Mouse (Mus musculus) cerebellum, adult 9-11 months (tissue): ENCODE data around the gene Eri2.

Source experiments
- DNase-seq: peaks from one replicate; pipeline ENCODE4 v3.0.0; 2022

Gene Eri2

GRCm38 (mm10) chr7:119793586-119794250, at the start of gene Eri2, which contains the start of gene Rexo5:
TSS of gene Eri2 (minus strand) at chr7:119794058.
TSS of gene Rexo5 (plus strand) at chr7:119794006.
- DNase-seq: peak; percentile 56

- no peak for DNase-seq
These were observed 48.1 kb upstream of the Eri2 start for GRCm38 (mm10) chr7:119841820-119842449.

GRCm38 (mm10) chr7:119835996-119836777, 42.3 kb upstream of the Eri2 start:
- no peak for DNase-seq

GRCm38 (mm10) chr7:119835371-119835770, 41.5 kb upstream of the Eri2 start:
- no peak for DNase-seq

GRCm38 (mm10) chr7:119808723-119809122, 14.9 kb upstream of the Eri2 start:
- DNase-seq: no peak

DNA sequence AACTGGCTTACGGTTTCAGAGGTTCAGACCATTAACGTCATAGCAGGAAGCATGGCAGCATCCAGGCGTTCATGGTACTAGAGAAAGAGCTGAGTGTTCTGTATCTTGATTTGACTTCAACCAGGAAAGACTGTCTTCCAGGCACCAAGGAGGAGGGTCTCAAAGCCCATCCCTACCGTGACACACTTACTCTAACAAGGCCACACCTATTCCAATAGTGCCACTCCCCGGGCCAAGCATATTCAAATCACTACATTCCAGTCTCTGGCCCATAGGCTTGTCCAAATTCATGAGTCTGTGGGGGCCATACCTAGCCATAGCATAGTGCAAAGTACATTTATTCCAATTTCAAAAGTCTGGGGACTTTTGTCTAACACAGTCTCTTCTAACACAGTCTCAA, 13.5 kb upstream of the Eri2 start:
- DNase-seq: no peak

GRCm38 (mm10) chr7:119800991-119801390, 7.1 kb upstream of the Eri2 start:
- DNase-seq: no peak

DNA sequence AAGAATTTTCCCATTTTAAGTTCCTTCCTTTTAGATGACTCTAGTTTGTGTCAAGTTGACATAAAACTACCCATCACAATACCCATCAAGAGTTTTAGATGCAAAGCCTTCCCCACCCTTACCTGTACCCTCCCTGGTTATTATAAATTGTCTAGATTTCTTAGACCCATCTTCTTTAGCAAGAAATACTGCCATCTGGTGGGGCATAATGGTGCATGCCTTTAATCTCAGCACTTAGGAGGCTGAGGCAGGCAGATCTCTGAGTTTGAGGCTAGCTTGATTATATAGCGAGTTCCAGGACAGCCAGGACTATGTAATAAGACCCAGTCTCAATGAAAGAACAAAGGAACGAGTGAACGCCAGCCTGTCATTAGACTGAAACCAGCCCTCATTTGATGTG, 6.6 kb upstream of the Eri2 start:
- no peak for DNase-seq

GRCm38 (mm10) chr7:119795311-119795710, 1.5 kb upstream of the Eri2 start:
- no peak for DNase-seq

GRCm38 (mm10) chr7:119794251-119794638, 387 bp upstream of the Eri2 start:
- no peak for DNase-seq

DNA sequence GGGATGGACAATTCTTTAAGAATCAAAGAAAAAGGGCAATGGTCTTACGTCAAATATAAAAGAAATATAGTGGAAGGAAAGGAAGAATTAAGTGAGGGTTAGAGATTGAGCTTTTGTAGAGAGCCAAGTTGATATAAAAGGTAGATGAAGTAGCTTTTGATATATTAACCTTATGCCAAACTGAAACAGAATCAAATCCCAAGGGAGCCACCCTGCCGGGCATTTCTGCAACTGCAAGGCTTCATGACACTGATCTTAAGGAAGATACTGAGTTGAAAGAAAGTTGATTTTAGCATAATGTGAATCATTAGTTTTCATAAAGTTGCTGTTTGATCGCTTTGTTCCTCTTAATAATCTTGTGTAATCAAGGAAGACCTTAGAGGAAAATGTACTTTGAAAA, 4.8 kb downstream of the Eri2 start:
- DNase-seq: no peak

GRCm38 (mm10) chr7:119784908-119785307, 8.9 kb downstream of the Eri2 start:
- DNase-seq: no peak

- no peak for DNase-seq
These were observed 10.4 kb downstream of the Eri2 start for GRCm38 (mm10) chr7:119783453-119783852.

DNA sequence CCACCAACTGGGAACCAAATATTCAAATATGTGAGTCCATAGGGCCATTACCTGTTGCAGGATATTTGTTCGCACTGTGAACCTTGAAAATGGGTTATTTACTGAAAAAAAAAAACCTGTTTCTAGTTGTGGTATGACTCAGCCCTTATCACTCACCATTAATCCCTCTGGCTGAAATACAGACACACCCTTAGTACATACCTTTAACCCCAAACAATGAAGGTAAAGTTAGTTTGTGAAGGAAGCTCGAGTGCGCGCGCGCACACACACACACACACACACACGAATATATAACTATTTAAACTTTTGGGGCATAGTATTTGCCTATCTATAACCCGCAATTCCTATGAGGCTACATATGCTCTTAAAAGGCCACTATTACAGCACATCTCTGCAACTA, 24.0 kb downstream of the Eri2 start:
- DNase-seq: no peak

DNA sequence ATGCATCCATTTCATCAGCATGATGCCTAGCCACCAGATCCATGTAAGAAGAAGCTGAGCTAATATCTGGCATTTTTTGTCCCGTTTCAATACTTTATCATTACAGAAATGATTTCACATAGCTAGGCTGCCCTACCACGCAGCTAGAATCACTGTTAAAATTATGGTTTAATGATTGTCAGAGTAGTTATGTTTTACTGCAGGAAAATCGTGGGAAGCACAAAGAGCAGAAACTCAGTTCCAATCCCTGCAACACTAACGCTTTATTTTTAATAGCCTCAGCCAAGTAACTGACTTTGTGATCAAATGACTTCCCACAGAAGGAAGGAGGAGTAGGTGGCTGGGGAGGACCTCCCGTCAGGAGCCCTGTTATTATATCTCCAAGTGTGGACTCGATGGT, 26.9 kb downstream of the Eri2 start:
- DNase-seq: no peak

- DNase-seq: no peak
These were observed 29.5 kb downstream of the Eri2 start for GRCm38 (mm10) chr7:119764377-119764776.

DNA sequence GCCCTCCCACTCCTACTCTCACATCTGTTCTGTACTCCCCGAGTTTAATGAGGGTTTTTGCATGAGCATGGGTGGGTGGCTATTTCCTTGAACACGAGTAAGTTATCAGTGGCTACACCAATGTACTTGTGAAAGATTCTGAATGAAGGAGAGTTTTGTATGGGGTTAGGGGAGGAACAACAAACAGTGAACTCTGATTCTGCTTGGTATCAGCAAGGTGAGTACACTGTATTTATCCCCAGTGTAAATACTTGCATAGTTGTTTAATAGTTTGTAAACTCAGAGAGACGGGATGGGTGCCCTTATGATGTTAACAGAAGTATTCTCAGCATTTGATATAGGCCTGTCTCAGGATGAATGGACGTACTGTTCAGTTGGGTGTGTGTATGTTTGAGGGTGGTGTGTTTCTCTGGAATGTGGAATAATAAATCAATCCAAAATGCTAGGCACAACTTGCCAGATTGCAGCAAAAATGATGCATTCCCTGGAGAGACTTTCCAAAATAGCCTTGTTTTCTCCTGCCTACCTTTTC, 31.6 kb downstream of the Eri2 start:
- no peak for DNase-seq

DNA sequence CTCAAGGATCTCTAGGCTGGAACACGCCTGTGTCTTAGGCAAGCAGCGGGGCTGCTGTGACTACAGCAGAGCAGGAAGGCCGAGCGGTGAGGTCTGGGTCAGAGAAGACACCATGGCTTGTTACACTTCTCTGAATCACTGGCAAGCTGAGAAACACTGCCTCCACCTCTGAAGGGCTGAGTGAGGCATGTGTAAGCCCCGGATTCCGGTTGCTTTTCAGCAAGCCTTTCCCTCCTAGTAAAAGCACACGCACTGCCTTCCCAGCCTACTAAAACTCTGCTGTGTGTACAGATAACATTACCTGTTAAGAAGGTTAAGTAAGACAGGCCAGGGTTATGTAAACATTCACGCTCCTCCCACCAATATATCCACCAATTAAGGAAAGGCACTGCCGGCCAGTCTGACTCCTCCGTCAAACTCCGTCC, 33.3 kb downstream of the Eri2 start, which contains the start of gene Acsm3:
Gene Acsm3, plus strand, starts transcription at position 397 of the 425 bp plus-strand sequence.
- DNase-seq: no peak

- no peak for DNase-seq
These were observed 40.2 kb downstream of the Eri2 start for GRCm38 (mm10) chr7:119753696-119754095.

DNA sequence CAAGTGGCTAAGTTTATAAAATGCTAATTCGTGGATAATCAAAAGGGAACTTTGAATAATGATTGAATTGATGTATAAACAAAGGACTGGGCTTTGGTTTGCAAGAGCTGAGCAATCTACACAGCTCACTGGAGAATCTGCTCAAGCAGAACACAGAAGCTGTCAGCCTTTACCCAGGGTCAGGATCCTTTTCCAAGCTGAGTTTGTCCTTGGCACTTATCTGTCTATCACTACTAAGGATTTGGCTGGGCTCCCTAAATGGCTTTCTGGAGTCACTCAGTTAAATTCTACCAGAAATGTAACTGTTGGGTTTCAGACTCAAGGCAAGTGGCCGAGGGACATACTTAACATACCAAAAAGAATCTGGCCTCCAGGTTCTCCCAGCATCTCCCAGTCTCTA, 43.9 kb downstream of the Eri2 start:
- no peak for DNase-seq

GRCm38 (mm10) chr7:119748761-119749160, 45.1 kb downstream of the Eri2 start:
- no peak for DNase-seq

DNA sequence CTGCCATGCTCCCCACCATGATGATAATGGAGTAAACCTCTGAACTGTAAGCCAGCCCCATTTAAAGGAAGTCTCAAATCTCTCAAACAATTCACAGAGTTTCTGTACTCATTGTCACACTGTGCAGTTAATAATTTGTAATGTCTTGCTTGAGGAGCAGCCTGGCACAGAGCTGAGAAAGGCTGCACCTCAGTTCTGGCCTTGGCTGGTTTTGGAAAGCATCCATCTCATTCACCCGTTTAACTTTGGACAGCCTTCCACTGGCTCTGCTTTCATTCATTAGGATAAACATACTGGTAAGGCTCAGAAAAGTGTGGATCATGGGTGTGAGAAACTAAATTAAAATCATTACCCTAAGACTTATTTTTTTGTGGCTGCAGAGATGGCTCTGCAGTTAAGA, 48.0 kb downstream of the Eri2 start:
- no peak for DNase-seq

- DNase-seq: no peak
These were observed 49.5 kb downstream of the Eri2 start for GRCm38 (mm10) chr7:119744321-119744720.
